Mouse (Mus musculus) CH12.LX (cell line): ENCODE results near the gene Tmem60. TPM values are rescaled to one million over a fixed set of nuclear protein-coding genes. Genes with fewer than 3 reads are reported as not detected.

Experiments used
- DNase-seq: peaks from one replicate; pipeline ENCODE4 v3.0.0-alpha.2; 2013; ENCODE audit errors: extremely low read depth
- H3K27ac ChIP-seq: 2 replicates; pipeline ENCODE4 v1.5.1; 2012; ENCODE audit warnings: low read depth, mild to moderate bottlenecking, control low read depth, moderate library complexity; ENCODE audit not compliant: insufficient read depth
- H3K27me3 ChIP-seq: replicated peaks from 2 replicates; pipeline ENCODE3; 2012; ENCODE audit warnings: inconsistent platforms
- H3K36me3 ChIP-seq, 2 experiments: replicated peaks in 1 of 2; 2 replicates each; pipeline versions ENCODE3 to v1.6.1; 2012; ENCODE audit warnings: inconsistent platforms in 1 of 2, low read length in 1 of 2, mild to moderate bottlenecking in 1 of 2, mixed read lengths in 1 of 2, moderate library complexity in 1 of 2; ENCODE audit not compliant: control insufficient read depth in 1 of 2, insufficient read depth in 1 of 2
- H3K4me1 ChIP-seq, 2 experiments: 2 replicates each; pipeline ENCODE4 v1.6.1; 2012; ENCODE audit warnings: inconsistent platforms in 1 of 2, moderate library complexity in 1 of 2; ENCODE audit not compliant: insufficient read depth in 2 of 2, control insufficient read depth in 1 of 2
- H3K4me2 ChIP-seq: 2 replicates; pipeline ENCODE4 v1.6.1; 2012; ENCODE audit warnings: low read depth, mild to moderate bottlenecking, control low read depth; ENCODE audit not compliant: poor library complexity, insufficient read depth, severe bottlenecking
- H3K4me3 ChIP-seq, 3 experiments: fragments of 150-350 bp in 1 of 3; sonication (generic) in 1 of 3; replicated peaks in 1 of 3; 2 replicates each; pipeline versions ENCODE3 to v1.5.1; 2011 to 2012; ENCODE audit warnings: low read depth in 2 of 3, low read length in 2 of 3, mild to moderate bottlenecking in 2 of 3, moderate library complexity in 2 of 3, control low read depth in 1 of 3, improper control_type of control experiment in 1 of 3, inconsistent platforms in 1 of 3, mixed read lengths in 1 of 3; ENCODE audit not compliant: poor library complexity in 1 of 3
- H3K79me2 ChIP-seq: replicated peaks from 2 replicates; pipeline ENCODE4 v1.6.1; 2012; ENCODE audit warnings: mild to moderate bottlenecking, moderate library complexity; ENCODE audit not compliant: control insufficient read depth, poor library complexity, insufficient read depth, severe bottlenecking; ENCODE audit errors: extremely low read depth
- H3K9ac ChIP-seq: 2 replicates; pipeline ENCODE4 v1.6.1; 2012; ENCODE audit warnings: low read depth, mild to moderate bottlenecking, control low read depth, moderate library complexity; ENCODE audit not compliant: insufficient read depth
- H3K9me3 ChIP-seq: replicated peaks from 2 replicates; pipeline ENCODE3; 2012; ENCODE audit warnings: low read length, inconsistent platforms, mixed read lengths
- BHLHE40 ChIP-seq: IDR thresholded peaks from 2 replicates; pipeline ENCODE4 v1.6.1; 2011; ENCODE audit warnings: mild to moderate bottlenecking, low read depth, low read length, improper control_type of control experiment
- CHD1 ChIP-seq: IDR thresholded peaks from 2 replicates; pipeline ENCODE4 v1.6.1; 2012; ENCODE audit warnings: low read depth, low read length, improper control_type of control experiment, inconsistent platforms
- CHD2 ChIP-seq: IDR thresholded peaks from 2 replicates; pipeline ENCODE4 v1.6.1; 2011; ENCODE audit warnings: low read length, improper control_type of control experiment
- CTCF ChIP-seq, 2 experiments: IDR thresholded peaks in 1 of 2; conservative IDR thresholded peaks in 1 of 2; 2 replicates each; pipeline ENCODE4 v1.5.1; 2011 to 2012; ENCODE audit warnings: low read depth in 2 of 2, low read length in 2 of 2, improper control_type of control experiment in 1 of 2, inconsistent platforms in 1 of 2, mild to moderate bottlenecking in 1 of 2, moderate library complexity in 1 of 2
- E2F4 ChIP-seq: IDR thresholded peaks from 2 replicates; pipeline ENCODE4 v1.6.1; 2011; ENCODE audit warnings: low read depth, low read length, improper control_type of control experiment; ENCODE audit not compliant: insufficient replicate concordance
- ELF1 ChIP-seq: IDR thresholded peaks from 2 replicates; pipeline ENCODE4 v1.6.1; 2014; ENCODE audit warnings: low read depth, mild to moderate bottlenecking, inconsistent platforms, low read length, improper control_type of control experiment
- EP300 ChIP-seq: IDR thresholded peaks from 2 replicates; pipeline ENCODE4 v1.6.1; 2011; ENCODE audit warnings: low read length, improper control_type of control experiment
- ETS1 ChIP-seq: conservative IDR thresholded peaks from 2 replicates; pipeline ENCODE4 v1.6.1; 2012; ENCODE audit warnings: low read depth, mild to moderate bottlenecking, inconsistent platforms, low read length, improper control_type of control experiment, moderate library complexity
- GABPA ChIP-seq: IDR thresholded peaks from 2 replicates; pipeline ENCODE4 v1.6.1; 2012; ENCODE audit warnings: low read depth, low read length, improper control_type of control experiment, inconsistent platforms; ENCODE audit not compliant: insufficient replicate concordance
- IRF4 ChIP-seq: IDR thresholded peaks from 2 replicates; pipeline ENCODE4 v1.6.1; 2014; ENCODE audit warnings: low read depth, mild to moderate bottlenecking, inconsistent platforms, low read length, improper control_type of control experiment
- JUN ChIP-seq: IDR thresholded peaks from 2 replicates; pipeline ENCODE4 v1.6.1; 2011; ENCODE audit warnings: low read depth, mild to moderate bottlenecking, low read length, improper control_type of control experiment, moderate library complexity; ENCODE audit not compliant: insufficient read depth
- JUND ChIP-seq: conservative IDR thresholded peaks from 2 replicates; pipeline ENCODE4 v1.6.1; 2011; ENCODE audit warnings: low read depth, low read length, improper control_type of control experiment
- MAFK ChIP-seq: IDR thresholded peaks from 2 replicates; pipeline ENCODE4 v1.6.1; 2011; ENCODE audit warnings: low read length, improper control_type of control experiment; ENCODE audit not compliant: insufficient replicate concordance
- MAX ChIP-seq: IDR thresholded peaks from 2 replicates; pipeline ENCODE4 v1.6.1; 2011; ENCODE audit warnings: low read length, improper control_type of control experiment
- MAZ ChIP-seq: IDR thresholded peaks from 2 replicates; pipeline ENCODE4 v1.6.1; 2012; ENCODE audit warnings: low read depth, mild to moderate bottlenecking, inconsistent platforms, low read length, improper control_type of control experiment, moderate library complexity
- MEF2A ChIP-seq: IDR thresholded peaks from 2 replicates; pipeline ENCODE4 v1.6.1; 2014; ENCODE audit warnings: low read depth, mild to moderate bottlenecking, inconsistent platforms, low read length, improper control_type of control experiment, borderline replicate concordance
- MYC ChIP-seq: IDR thresholded peaks from 2 replicates; pipeline ENCODE4 v1.6.1; 2011; ENCODE audit warnings: low read depth, mild to moderate bottlenecking, improper control_type of control experiment, low read length
- NELFE ChIP-seq: IDR thresholded peaks from 2 replicates; pipeline ENCODE4 v1.6.1; 2011; ENCODE audit warnings: low read depth, low read length, improper control_type of control experiment
- NRF1 ChIP-seq: IDR thresholded peaks from 2 replicates; pipeline ENCODE4 v1.6.1; 2014; ENCODE audit warnings: low read depth, mild to moderate bottlenecking, inconsistent platforms, low read length, improper control_type of control experiment, moderate library complexity
- PAX5 ChIP-seq: IDR thresholded peaks from 2 replicates; pipeline ENCODE4 v1.6.1; 2012; ENCODE audit warnings: low read length, inconsistent platforms, mixed read lengths
- POLR2A ChIP-seq: IDR thresholded peaks from 2 replicates; pipeline ENCODE4 v1.6.1; 2011; ENCODE audit warnings: low read depth, mild to moderate bottlenecking, improper control_type of control experiment, low read length
- POLR2AphosphoS2 ChIP-seq: IDR thresholded peaks from 2 replicates; pipeline ENCODE4 v1.6.1; 2011; ENCODE audit warnings: low read depth, low read length, improper control_type of control experiment
- RCOR1 ChIP-seq: conservative IDR thresholded peaks from 2 replicates; pipeline ENCODE4 v1.6.1; 2012; ENCODE audit warnings: low read depth, mild to moderate bottlenecking, inconsistent platforms, low read length, improper control_type of control experiment
- SIN3A ChIP-seq: IDR thresholded peaks from 2 replicates; pipeline ENCODE4 v1.6.1; 2012; ENCODE audit warnings: low read length, improper control_type of control experiment, inconsistent platforms
- SMC3 ChIP-seq: IDR thresholded peaks from 2 replicates; pipeline ENCODE4 v1.6.1; 2011; ENCODE audit warnings: low read depth, low read length, improper control_type of control experiment
- TBP ChIP-seq: conservative IDR thresholded peaks from 2 replicates; pipeline ENCODE4 v1.6.1; 2011; ENCODE audit warnings: low read depth, low read length, improper control_type of control experiment
- TCF12 ChIP-seq: IDR thresholded peaks from 2 replicates; pipeline ENCODE4 v1.6.1; 2014; ENCODE audit warnings: low read depth, mild to moderate bottlenecking, inconsistent platforms, low read length, improper control_type of control experiment
- UBTF ChIP-seq: IDR thresholded peaks from 2 replicates; pipeline ENCODE4 v1.6.1; 2012; ENCODE audit warnings: low read depth, mild to moderate bottlenecking, inconsistent platforms, low read length, improper control_type of control experiment, moderate library complexity
- USF2 ChIP-seq: conservative IDR thresholded peaks from 2 replicates; pipeline ENCODE4 v1.6.1; 2011; ENCODE audit warnings: low read depth, low read length, improper control_type of control experiment
- ZC3H11A ChIP-seq: IDR thresholded peaks from 2 replicates; pipeline ENCODE4 v1.6.1; 2012; ENCODE audit warnings: low read depth, mild to moderate bottlenecking, inconsistent platforms, low read length, improper control_type of control experiment
- ZKSCAN1 ChIP-seq: IDR thresholded peaks from 2 replicates; pipeline ENCODE4 v1.6.1; 2012; ENCODE audit warnings: low read depth, inconsistent platforms, low read length, improper control_type of control experiment, borderline replicate concordance
- ZMIZ1 ChIP-seq: IDR thresholded peaks from 2 replicates; pipeline ENCODE4 v1.6.1; 2012; ENCODE audit warnings: low read depth, mild to moderate bottlenecking, inconsistent platforms, low read length, improper control_type of control experiment
- ZNF384 ChIP-seq: IDR thresholded peaks from 2 replicates; pipeline ENCODE4 v1.6.1; 2012; ENCODE audit warnings: low read depth, low read length, improper control_type of control experiment, inconsistent platforms
- dilution Hi-C: fragments of 300-500 bp; cut with MboI; formaldehyde crosslinking; loops from 2 replicates; pipeline ENCODE4 v1.14.3; 2020; ENCODE audit warnings: low sequenced_read_pairs; ENCODE audit not compliant: extremely low pct_unique_long_range_greater_than_20kb, extremely low pct_ligation_motif_present
- in situ Hi-C: fragments of 300-500 bp; cut with MboI; formaldehyde crosslinking; loops from 3 replicates; pipeline ENCODE4 v1.14.3; 2019; ENCODE audit warnings: low sequenced_read_pairs, low pct_ligation_motif_present, low pct_unique_long_range_greater_than_20kb, mixed read lengths
- polyA plus RNA-seq: library from polyadenylated mRNA; unstranded; fragments of >175 nt; gene quantifications from 2 replicates; pipeline ENCODE4 v1.2.1, GENCODE M21; 2012; ENCODE audit warnings: low read depth; ENCODE audit not compliant: insufficient read length
- total RNA-seq, 2 experiments: library from RNA; depleted of rRNA; stranded (reverse); fragments of 300-350 nt in 1 of 2; fragments of >200 nt in 1 of 2; gene quantifications; 2 replicates each; pipeline ENCODE4 v1.2.3; 2012 to 2014

The Tmem60 gene
- total and polyA plus RNA-seq, 3 experiments, result 12.9 to 35.4 (median 17.2) TPM

DNA sequence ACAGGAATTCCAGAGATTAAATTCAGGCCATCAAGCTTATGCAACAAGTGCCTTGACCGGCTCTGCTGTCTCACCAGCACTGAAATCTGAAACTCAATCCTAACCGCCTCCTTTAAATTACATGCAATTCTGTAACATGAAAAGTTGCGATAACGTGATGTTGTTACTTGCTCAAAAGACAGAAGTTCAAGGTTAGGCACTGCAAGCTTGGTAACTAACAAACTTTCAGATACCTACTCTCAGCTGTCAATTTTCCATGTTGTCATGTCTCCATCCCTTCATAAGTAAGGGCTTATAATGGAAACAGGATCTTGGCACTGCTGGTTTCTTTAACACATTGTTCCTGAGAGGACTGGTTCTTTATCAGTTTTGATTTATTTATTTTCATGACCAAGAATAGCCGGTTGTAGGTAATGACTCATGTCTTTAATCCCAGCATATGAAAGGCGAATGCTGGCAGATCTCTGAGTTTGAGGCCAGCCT, 47.7 kb downstream of the Tmem60 start:
- dilution Hi-C loops, result no loop called here
- TF ChIP-seq ZNF384 (no peak), EP300 (peak; percentile 42; the same call in 1 of the 2 replicates), MEF2A (no peak), ETS1 (peak; percentile 56; the same call in 1 of the 2 replicates)
- no peak overlapping the region for H3K4me3 ChIP-seq
- no peak overlapping the region for H3K4me2 ChIP-seq
- in situ Hi-C loops, result no loop called here
- no peak overlapping the region for H3K9ac ChIP-seq
- H3K27ac ChIP-seq, result no peak overlapping the region
- H3K27me3 ChIP-seq, result no peaks in the 10 kb centered on the region
- H3K9me3 ChIP-seq, result no peaks in the 10 kb centered on the region
- peaks cover 74% of the 10 kb centered on the region for H3K79me2 ChIP-seq
- H3K36me3 ChIP-seq, result peaks cover 6 to 12% of the 10 kb centered on the region in 2 experiments
- H3K4me1 ChIP-seq, result peaks cover 9 to 65% of the 10 kb centered on the region in 2 experiments; a peak in 3 of 4 replicates
- DNase-seq, result no peak

GRCm38 (mm10) chr5:20930430-20930829, 48.4 kb downstream of the Tmem60 start:
- Histone ChIP-seq H3K79me2 (peaks cover 77% of the 10 kb centered on the region), H3K36me3 (peaks cover 6 to 14% of the 10 kb centered on the region in 2 experiments), H3K4me1 (peaks cover 11 to 70% of the 10 kb centered on the region in 2 experiments), H3K4me2 (peak overlapping the region; percentile 56; the same call in 1 of the 2 replicates), H3K27me3 (no peaks in the 10 kb centered on the region), H3K4me3 (no peak overlapping the region), H3K9me3 (no peaks in the 10 kb centered on the region), H3K9ac (no peak overlapping the region), H3K27ac (no peak overlapping the region)
- dilution Hi-C loops (no loop called here), in situ Hi-C loops (no loop called here)
- no peak for DNase-seq
- peak; percentile 72; the same call in 1 of the 2 replicates for TF ChIP-seq IRF4
- no peak for TF ChIP-seq ELF1
- TF ChIP-seq ZC3H11A, result no peak
- TF ChIP-seq MAX, result no peak
- TF ChIP-seq JUN, result no peak
- no peak for TF ChIP-seq ETS1
- TF ChIP-seq MAZ, result no peak
- TF ChIP-seq JUND, result peak; percentile 49; the same call in 1 of the 2 replicates
- no peak for TF ChIP-seq MYC
- TF ChIP-seq CTCF (conservative IDR thresholded peaks at IDR 0.05 in 1 of 2, IDR thresholded peaks at IDR 0.05 in 1 of 2; ENCODE audit: low read depth in 2 of 2, low read length in 2 of 2), result no peak
- TF ChIP-seq BHLHE40, result 0 out of 2 replicates have a peak, but pooled peaks have one; percentile 18
- no peak for TF ChIP-seq UBTF
- no peak for TF ChIP-seq CHD1
- TF ChIP-seq SMC3, result no peak
- TF ChIP-seq ZMIZ1, result no peak
- TF ChIP-seq TBP, result no peak
- TF ChIP-seq POLR2A, result no peak
- peak; percentile 44; the same call in 1 of the 2 replicates for TF ChIP-seq TCF12
- no peak for TF ChIP-seq NRF1
- 0 out of 2 replicates have a peak, but pooled peaks have one; percentile 44 for TF ChIP-seq RCOR1
- TF ChIP-seq GABPA, result no peak
- 0 out of 2 replicates have a peak, but pooled peaks have one; percentile 42 for TF ChIP-seq MEF2A
- TF ChIP-seq ZNF384, result no peak; the same call in 1 of the 2 replicates
- TF ChIP-seq MAFK, result no peak
- TF ChIP-seq USF2, result no peak
- 0 out of 2 replicates have a peak, but pooled peaks have one; percentile 47 for TF ChIP-seq CHD2
- no peak for TF ChIP-seq SIN3A
- no peak for TF ChIP-seq E2F4
- TF ChIP-seq POLR2AphosphoS2, result no peak
- no peak for TF ChIP-seq NELFE
- TF ChIP-seq PAX5, result no peak
- no peak for TF ChIP-seq ZKSCAN1
